Mouse (Mus musculus): ENCODE results near the gene Spata31d1c. TPM values are rescaled to one million over a fixed set of nuclear protein-coding genes. Genes with fewer than 3 reads are reported as not detected.

Spata31d1c gene
- polyA plus RNA-seq (2017; shearing (Covaris generic)): not detected

GRCm38 (mm10) chr13:65032758-65033157 lies at the start of gene Spata31d1c:
Gene Spata31d1c (plus strand): TSS chr13:65033058.

GRCm38 (mm10) chr13:65052660-65053059 lies 19.8 kb downstream of the Spata31d1c start, which contains the start of gene Prss47:
Gene Prss47 (minus strand): TSS chr13:65052760.

Other genes starting within 250 kb of the Spata31d1c start
- not detected for gene Cntnap3, start 129.1 kb upstream of the Spata31d1c start, polyA plus RNA-seq (2017; shearing (Covaris generic))
- 0.19 TPM for gene Spata31, start 115.7 kb upstream of the Spata31d1c start, polyA plus RNA-seq (2017; shearing (Covaris generic))
- gene Prss47, start 19.7 kb downstream of the Spata31d1c start, polyA plus RNA-seq (2017; shearing (Covaris generic)): not detected
- gene Mfsd14b, start 79.9 kb downstream of the Spata31d1c start, polyA plus RNA-seq (2017; shearing (Covaris generic)): 71.3 TPM
- not detected for gene Olfr465-ps1, start 105.0 kb downstream of the Spata31d1c start, polyA plus RNA-seq (2017; shearing (Covaris generic))
- gene Olfr466, start 117.2 kb downstream of the Spata31d1c start, polyA plus RNA-seq (2017; shearing (Covaris generic)): 0.35 TPM
- not detected for gene Nlrp4f, start 172.9 kb downstream of the Spata31d1c start, polyA plus RNA-seq (2017; shearing (Covaris generic))
- not detected for gene Gm10775, start 226.5 kb downstream of the Spata31d1c start, polyA plus RNA-seq (2017; shearing (Covaris generic))
- gene Zfp369, start 245.8 kb downstream of the Spata31d1c start, polyA plus RNA-seq (2017; shearing (Covaris generic)): 13.0 TPM